Mouse (Mus musculus): Measurements from ENCODE around the gene Zbtb1.
A peak's percentile ranks its signal among the peaks of the same experiment; 100 is the strongest.

DNA sequence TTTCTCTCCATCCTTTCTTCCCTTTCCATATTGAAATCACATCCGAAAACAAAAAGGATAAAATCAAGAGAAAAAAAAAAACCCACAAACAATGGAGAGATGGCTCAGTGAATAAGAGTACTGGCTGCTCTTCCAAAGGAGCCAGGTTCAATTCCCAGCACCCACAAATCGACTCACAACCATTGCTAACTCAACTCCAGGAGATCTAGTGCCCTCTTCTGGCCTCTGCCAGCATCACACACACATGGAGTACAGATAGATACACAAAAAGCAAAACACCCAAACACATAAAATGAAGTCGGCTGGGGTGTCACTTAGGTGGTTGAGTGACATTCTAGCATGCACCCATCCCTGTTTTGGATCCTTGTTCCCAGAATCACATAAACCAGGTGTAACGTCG, 48.3 kb downstream of the Zbtb1 start:
- TF ChIP-seq CTCF (IDR thresholded peaks at IDR 0.05): peak; percentile 27
- TF ChIP-seq POLR2A (IDR thresholded peaks at IDR 0.05; ENCODE audit: insufficient read depth, low read depth, low read length): no peak
- TF ChIP-seq EP300 (IDR thresholded peaks at IDR 0.05; ENCODE audit: insufficient read depth, low read depth, low read length): no peak
